Mouse (Mus musculus) adrenal gland (tissue): ENCODE results near the gene Mcur1.

Experiments
- intact Hi-C: fragments of 180-260 bp; cut with DNase I; formaldehyde crosslinking; loops from one replicate; pipeline ENCODE4 v1.15.1; 2025

The Mcur1 gene

DNA sequence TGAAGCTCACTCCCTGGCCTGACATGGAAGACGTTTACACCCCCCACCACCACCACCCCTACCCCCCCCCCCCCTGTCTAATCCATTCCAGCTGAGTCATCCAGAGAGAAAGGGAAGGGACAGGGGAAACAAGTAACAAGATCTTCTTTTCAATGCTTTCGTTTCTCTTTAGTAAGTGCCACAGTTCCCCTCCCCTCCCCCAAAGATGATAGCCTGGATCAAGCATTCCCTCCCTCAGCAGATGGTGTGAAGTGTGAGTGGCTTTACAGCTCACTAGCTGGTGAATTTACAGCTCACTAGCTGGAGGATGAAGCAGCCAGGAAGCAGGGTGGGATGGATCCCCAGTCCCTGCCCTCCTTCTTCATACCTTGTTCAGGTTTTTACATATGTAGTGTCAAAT lies 63.3 kb downstream of the Mcur1 start:
- intact Hi-C loops, result no loop called here

DNA sequence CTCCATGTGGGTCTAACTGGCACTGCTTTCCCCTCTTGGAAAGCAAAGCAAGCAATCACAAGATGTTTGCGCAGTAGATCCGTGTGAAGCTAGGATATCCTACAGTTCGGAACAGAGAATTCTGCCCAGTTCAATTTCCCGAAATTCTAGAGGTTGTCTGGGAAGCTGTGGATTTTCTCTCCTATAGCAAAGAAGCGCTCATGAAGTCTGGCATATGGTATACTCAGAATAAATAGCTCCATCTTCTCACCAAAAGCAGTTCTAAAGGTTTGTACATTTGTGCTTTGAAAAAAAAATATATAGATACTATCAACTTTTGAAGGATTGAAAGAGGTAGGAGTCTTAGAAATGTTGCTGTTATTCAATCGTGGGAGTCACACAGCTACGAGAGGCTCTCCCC lies 64.3 kb downstream of the Mcur1 start:
- intact Hi-C loops, result no loop called here

DNA sequence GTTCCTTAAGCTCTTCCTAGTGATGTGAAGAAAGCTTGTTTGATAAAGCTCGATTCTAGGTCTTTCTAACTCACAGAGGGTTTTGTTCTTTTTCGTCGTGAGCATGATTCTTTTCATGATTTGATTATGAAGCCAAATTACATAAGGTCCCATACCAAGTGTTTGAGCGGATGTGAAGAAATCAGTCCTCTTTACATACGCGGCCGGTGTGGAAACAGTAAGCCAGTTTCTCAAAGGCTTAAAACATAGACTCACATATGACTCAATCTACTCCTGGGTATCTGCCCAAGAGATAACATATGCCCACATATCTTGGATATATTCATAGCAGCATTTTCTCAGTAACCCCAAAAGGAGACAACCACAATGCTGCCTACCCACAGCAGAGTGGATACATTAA lies 66.3 kb downstream of the Mcur1 start:
- intact Hi-C loops, result no loop called here

DNA sequence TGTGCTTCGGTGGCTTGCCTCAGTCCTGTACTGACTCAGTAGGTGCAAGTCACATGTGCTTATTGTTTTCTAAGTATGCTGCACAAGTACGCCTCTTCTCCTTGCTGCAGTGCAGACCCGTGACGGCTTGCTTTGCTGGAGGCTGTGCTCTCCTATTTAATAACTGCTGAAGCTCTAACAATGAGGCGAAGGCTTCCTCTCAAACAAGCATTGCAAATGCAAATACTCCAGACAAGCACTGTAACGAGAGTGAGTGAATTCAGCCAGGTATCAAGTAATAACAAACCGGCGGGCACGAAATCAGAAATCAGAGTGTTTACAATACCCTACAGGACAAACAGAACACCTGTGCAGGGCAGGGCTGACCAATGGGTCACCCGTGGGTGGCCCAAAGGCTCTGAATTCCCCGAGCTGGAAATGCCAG lies 66.9 kb downstream of the Mcur1 start:
- intact Hi-C loops, result no loop called here
